Comparison of ENCODE assay signal across 17 mouse cellular contexts in the genomic region with DNA sequence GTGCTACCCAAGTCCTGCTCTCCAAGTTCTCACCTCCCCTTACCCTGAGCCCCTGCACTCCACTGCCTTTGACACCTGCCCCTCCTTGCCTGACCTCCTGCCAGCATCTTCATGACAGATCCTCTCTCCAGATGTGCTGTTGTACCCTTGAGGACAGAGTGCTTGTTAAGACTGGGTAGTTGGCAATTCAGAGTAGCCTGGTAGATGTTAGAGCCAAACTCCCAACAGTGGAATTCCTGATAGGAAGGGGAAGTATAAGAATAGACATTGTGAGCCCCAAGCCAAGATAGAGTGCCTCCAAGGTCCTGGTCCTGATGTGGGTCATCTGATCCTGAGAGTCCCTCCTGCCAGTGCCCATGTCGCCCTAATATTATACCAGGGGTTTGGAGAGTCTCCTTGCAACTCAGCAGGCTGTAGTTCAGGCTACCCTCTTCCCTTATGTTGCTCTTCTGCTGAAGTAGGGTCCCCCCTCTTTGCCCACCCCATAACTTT.
A peak's percentile ranks its signal among the peaks of the same experiment; 100 is the strongest.
DNase-seq lines count a peak whose midpoint lies in the region; ATAC-seq and TF ChIP-seq lines count a peak whose summit lies in the region.
"Had no signal": no experiment of that assay in that cellular context is flagged by ENCODE, and none has a peak within 500 bp of the region (broad histone marks: within the 10 kb centered on the region; RNA-seq: fewer than 3 reads in every experiment).

No protein-coding gene starts in this region.

- no peaks in the 10 kb centered on the region for H3K27me3 ChIP-seq in heart, embryonic 12.5 days (replicated peaks)
- H3K27me3 ChIP-seq in forebrain, embryonic 12.5 days = no peaks in the 10 kb centered on the region
- no peaks in the 10 kb centered on the region for H3K27me3 ChIP-seq in forebrain, embryonic 16.5 days (replicated peaks; ENCODE audit: control insufficient read depth, insufficient read depth, low read length)
- no peaks in the 10 kb centered on the region for H3K27me3 ChIP-seq in midbrain, embryonic 13.5 days
- H3K27me3 ChIP-seq in kidney, adult 2 months (replicated peaks; ENCODE audit: control insufficient read depth, insufficient read depth, low read length) = no peaks in the 10 kb centered on the region
- H3K27me3 ChIP-seq: liver, embryonic 13.5 days had no signal

- no peak overlapping the region for H3K27ac ChIP-seq in heart, embryonic 12.5 days (ENCODE audit: poor library complexity, severe bottlenecking)
- H3K27ac ChIP-seq in forebrain, embryonic 12.5 days = peak overlapping the region; percentile 96
- H3K27ac ChIP-seq in forebrain, embryonic 16.5 days (ENCODE audit: low read length) = peak overlapping the region; percentile 98
- H3K27ac ChIP-seq in midbrain, embryonic 13.5 days = peak overlapping the region; percentile 97
- H3K27ac ChIP-seq in kidney, adult 2 months (ENCODE audit: insufficient read depth, low read depth, low read length) = no peak overlapping the region
- H3K27ac ChIP-seq: liver, embryonic 13.5 days had no signal

- TF ChIP-seq POLR2A in kidney, adult 2 months (IDR thresholded peaks at IDR 0.05; ENCODE audit: low read depth, low read length) = no peak

- 46% methylated on average over 1 of the region's 1 CpGs for WGBS in heart, embryonic 12.5 days
- 70% methylated on average over 1 of the region's 1 CpGs for WGBS in forebrain, embryonic 12.5 days
- 69% methylated on average over 1 of the region's 1 CpGs for WGBS in forebrain, embryonic 16.5 days
- WGBS in midbrain, embryonic 13.5 days = 76% methylated on average over 1 of the region's 1 CpGs
- 48% methylated on average over 1 of the region's 1 CpGs for WGBS in kidney, adult 2 months

- no peak overlapping the region for H3K9ac ChIP-seq in heart, embryonic 12.5 days
- no peak overlapping the region for H3K9ac ChIP-seq in forebrain, embryonic 12.5 days
- H3K9ac ChIP-seq in forebrain, embryonic 16.5 days (replicated peaks; ENCODE audit: low read depth, low read length) = no peak overlapping the region
- H3K9ac ChIP-seq in midbrain, embryonic 13.5 days (replicated peaks) = peak overlapping the region; percentile 39
- H3K9ac ChIP-seq: liver, embryonic 13.5 days had no signal

- DNase-seq in heart, adult 8-10 months (ENCODE audit: low spot score) = peak; percentile 24
- DNase-seq in kidney, adult 2 months = no peak
- no peak for DNase-seq in lung, postnatal 10 days
- DNase-seq: cerebellum, adult 11 months; embryo, embryonic 11 days; heart, postnatal 4 days; kidney, adult 18-20 months; kidney, postnatal 36 days; liver, embryonic 13.5 days; lung, postnatal 14 days; thymus, postnatal 25 days had no signal

- no peak overlapping the region for H3K4me2 ChIP-seq in heart, embryonic 12.5 days
- no peak overlapping the region for H3K4me2 ChIP-seq in forebrain, embryonic 12.5 days
- H3K4me2 ChIP-seq in forebrain, embryonic 16.5 days (ENCODE audit: low read length) = no peak overlapping the region
- no peak overlapping the region for H3K4me2 ChIP-seq in midbrain, embryonic 13.5 days (replicated peaks)
- H3K4me2 ChIP-seq: liver, embryonic 13.5 days had no signal

- H3K4me1 ChIP-seq in heart, embryonic 12.5 days (replicated peaks) = 0 out of 2 replicates have a peak, but pooled peaks cover 7% of the 10 kb centered on the region
- peaks cover 26% of the 10 kb centered on the region for H3K4me1 ChIP-seq in forebrain, embryonic 12.5 days
- peaks cover 28% of the 10 kb centered on the region for H3K4me1 ChIP-seq in forebrain, embryonic 16.5 days (replicated peaks; ENCODE audit: control insufficient read depth, insufficient read depth, low read length)
- peaks cover 38% of the 10 kb centered on the region for H3K4me1 ChIP-seq in midbrain, embryonic 13.5 days (replicated peaks)
- H3K4me1 ChIP-seq in kidney, adult 2 months (ENCODE audit: control insufficient read depth, insufficient read depth, low read length) = no peaks in the 10 kb centered on the region
- H3K4me1 ChIP-seq: liver, embryonic 13.5 days had no signal

- no peak for TF ChIP-seq CTCF in kidney, adult 2 months (conservative IDR thresholded peaks at IDR 0.05; ENCODE audit: insufficient read depth, insufficient read length, low read depth, low read length)

- no peaks in the 10 kb centered on the region for H3K9me3 ChIP-seq in heart, embryonic 12.5 days (replicated peaks)
- no peaks in the 10 kb centered on the region for H3K9me3 ChIP-seq in forebrain, embryonic 12.5 days
- no peaks in the 10 kb centered on the region for H3K9me3 ChIP-seq in forebrain, embryonic 16.5 days (ENCODE audit: control insufficient read depth, low read length)
- no peaks in the 10 kb centered on the region for H3K9me3 ChIP-seq in midbrain, embryonic 13.5 days
- H3K9me3 ChIP-seq: liver, embryonic 13.5 days had no signal

- H3K36me3 ChIP-seq in heart, embryonic 12.5 days = no peaks in the 10 kb centered on the region
- H3K36me3 ChIP-seq in forebrain, embryonic 12.5 days (replicated peaks) = no peaks in the 10 kb centered on the region
- no peaks in the 10 kb centered on the region for H3K36me3 ChIP-seq in forebrain, embryonic 16.5 days (ENCODE audit: control insufficient read depth, insufficient read depth)
- peaks cover 19% of the 10 kb centered on the region for H3K36me3 ChIP-seq in midbrain, embryonic 13.5 days
- no peaks in the 10 kb centered on the region for H3K36me3 ChIP-seq in kidney, adult 2 months (ENCODE audit: control insufficient read depth, insufficient read depth, low read length)
- H3K36me3 ChIP-seq: G1E; liver, embryonic 13.5 days had no signal

- H3K4me3 ChIP-seq in heart, embryonic 12.5 days = no peak overlapping the region
- H3K4me3 ChIP-seq in forebrain, embryonic 12.5 days (replicated peaks) = no peak overlapping the region
- no peak overlapping the region for H3K4me3 ChIP-seq in forebrain, embryonic 16.5 days (replicated peaks; ENCODE audit: low read length)
- H3K4me3 ChIP-seq in midbrain, embryonic 13.5 days (replicated peaks) = no peak overlapping the region
- H3K4me3 ChIP-seq in kidney, adult 2 months (ENCODE audit: insufficient read depth, low read depth, low read length) = no peak overlapping the region
- H3K4me3 ChIP-seq: liver, embryonic 13.5 days had no signal

- no peak for ATAC-seq in heart, embryonic 12.5 days (ENCODE audit: insufficient number of reproducible peaks, low FRiP score)
- ATAC-seq in forebrain, embryonic 12.5 days (ENCODE audit: low FRiP score) = no peak
- no peak for ATAC-seq in forebrain, embryonic 16.5 days
- ATAC-seq in midbrain, embryonic 13.5 days = no peak
- no peak for ATAC-seq in megakaryocyte progenitor cell, adult 5-6 weeks (replicated peaks; ENCODE audit: poor library complexity)

Comparison
In these comparisons a context has a peak if more than half of its experiments do, and no peak if none do; other contexts are left out.
1. H3K27ac ChIP-seq: peak in forebrain, embryonic 12.5 days (single experiment), forebrain, embryonic 16.5 days (single experiment) and midbrain, embryonic 13.5 days (single experiment); none in heart, embryonic 12.5 days (single experiment) and kidney, adult 2 months (single experiment).